Comparison of ENCODE assay signal across 17 mouse cellular contexts in the genomic region with DNA sequence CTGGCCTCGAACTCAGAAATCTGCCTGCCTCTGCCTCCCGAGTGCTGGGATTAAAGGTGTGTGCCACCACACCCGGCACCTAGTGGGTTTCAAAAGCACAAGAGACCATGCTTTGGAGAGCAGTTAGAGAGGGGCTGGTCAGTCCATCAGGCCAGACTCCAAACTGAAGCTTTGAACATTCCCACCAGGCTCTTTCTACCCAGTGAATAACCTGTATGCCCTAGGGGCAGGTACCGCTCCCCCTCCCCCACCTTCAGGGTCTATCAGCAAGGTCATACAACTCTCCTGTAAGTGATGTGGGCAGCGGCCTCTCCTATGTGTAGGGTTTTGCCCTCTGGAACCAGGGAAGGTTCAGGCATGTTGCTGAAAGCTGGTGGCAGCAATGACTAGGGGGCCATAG. TPM values are rescaled to one million over a fixed set of nuclear protein-coding genes. Genes with fewer than 3 reads are reported as not detected.
DNase-seq lines count a peak whose midpoint lies in the region; ATAC-seq and TF ChIP-seq lines count a peak whose summit lies in the region.
"Had no signal": no experiment of that assay in that cellular context is flagged by ENCODE, and none has a peak within 500 bp of the region (broad histone marks: within the 10 kb centered on the region; RNA-seq: fewer than 3 reads in every experiment).

No protein-coding gene starts in this region.

- intact Hi-C loops in heart, postnatal 10 days (cut with DNase I): no loop called here

- 85% methylated on average over 4 of the region's 5 CpGs for WGBS in heart, embryonic 16.5 days
- 84% methylated on average over 5 of the region's 5 CpGs for WGBS in liver, embryonic 12.5 days (ENCODE audit: insufficient replicate concordance)
- WGBS in liver, embryonic 11.5 days: 87% methylated on average over 5 of the region's 5 CpGs
- 70% methylated on average over 4 of the region's 5 CpGs for WGBS in intestine, postnatal 0 days
- 83% methylated on average over 5 of the region's 5 CpGs for WGBS in liver, embryonic 16.5 days (ENCODE audit: insufficient replicate concordance)

- no peaks in the 10 kb centered on the region for H3K36me3 ChIP-seq in heart, embryonic 16.5 days (ENCODE audit: control insufficient read depth, insufficient read depth)
- peaks cover 92% of the 10 kb centered on the region for H3K36me3 ChIP-seq in liver, embryonic 12.5 days
- H3K36me3 ChIP-seq in liver, embryonic 11.5 days (ENCODE audit: control insufficient read depth, insufficient read depth, low read length): peaks cover 16% of the 10 kb centered on the region
- 0 out of 2 replicates have a peak, but pooled peaks cover 12% of the 10 kb centered on the region for H3K36me3 ChIP-seq in intestine, postnatal 0 days (ENCODE audit: control insufficient read depth, insufficient read depth)
- H3K36me3 ChIP-seq in liver, embryonic 16.5 days (ENCODE audit: control insufficient read depth, insufficient read depth): peaks cover 38% of the 10 kb centered on the region
- H3K36me3 ChIP-seq: hindbrain, embryonic 15.5 days had no signal

- TF ChIP-seq CTCF in intestine, postnatal 0 days (IDR thresholded peaks at IDR 0.05; ENCODE audit: low read depth): no peak

- H3K27me3 ChIP-seq in heart, embryonic 16.5 days (ENCODE audit: control insufficient read depth, insufficient read depth, low read length): no peaks in the 10 kb centered on the region
- no peaks in the 10 kb centered on the region for H3K27me3 ChIP-seq in liver, embryonic 12.5 days (replicated peaks)
- H3K27me3 ChIP-seq in liver, embryonic 11.5 days (replicated peaks; ENCODE audit: control insufficient read depth, insufficient read depth, low read length): no peaks in the 10 kb centered on the region
- no peaks in the 10 kb centered on the region for H3K27me3 ChIP-seq in intestine, postnatal 0 days (replicated peaks; ENCODE audit: control insufficient read depth, insufficient read depth, low read length)
- no peaks in the 10 kb centered on the region for H3K27me3 ChIP-seq in liver, embryonic 16.5 days (ENCODE audit: control insufficient read depth, insufficient read depth, low read depth, low read length)
- H3K27me3 ChIP-seq: forebrain, embryonic 13.5 days; hindbrain, embryonic 15.5 days; neural tube, embryonic 15.5 days; stomach, embryonic 15.5 days had no signal

- no peak overlapping the region for H3K4me3 ChIP-seq in heart, embryonic 16.5 days (ENCODE audit: low read length)
- no peak overlapping the region for H3K4me3 ChIP-seq in liver, embryonic 12.5 days
- no peak overlapping the region for H3K4me3 ChIP-seq in liver, embryonic 11.5 days (ENCODE audit: low read depth, low read length)
- no peak overlapping the region for H3K4me3 ChIP-seq in intestine, postnatal 0 days (ENCODE audit: low read depth, low read length)
- H3K4me3 ChIP-seq in liver, embryonic 16.5 days (ENCODE audit: low read depth, low read length): no peak overlapping the region
- H3K4me3 ChIP-seq: forebrain, embryonic 13.5 days; hindbrain, embryonic 15.5 days; limb, embryonic 12.5 days; megakaryocyte, embryonic 14.5 days; stomach, embryonic 15.5 days had no signal

- no peak overlapping the region for H3K4me2 ChIP-seq in heart, embryonic 16.5 days (ENCODE audit: low read depth, low read length)
- no peak overlapping the region for H3K4me2 ChIP-seq in liver, embryonic 12.5 days
- no peak overlapping the region for H3K4me2 ChIP-seq in liver, embryonic 11.5 days
- H3K4me2 ChIP-seq in intestine, postnatal 0 days (replicated peaks; ENCODE audit: low read depth): peak overlapping the region; percentile 54; the same call in 1 of the 2 replicates
- H3K4me2 ChIP-seq in liver, embryonic 16.5 days (ENCODE audit: low read depth, low read length): no peak overlapping the region
- H3K4me2 ChIP-seq: limb, embryonic 12.5 days; stomach, embryonic 15.5 days had no signal

- no peak for ATAC-seq in heart, embryonic 16.5 days (replicated peaks; ENCODE audit: extremely low read depth, insufficient read depth, low FRiP score)
- ATAC-seq in liver, embryonic 12.5 days: no peak
- ATAC-seq in liver, embryonic 11.5 days (replicated peaks; ENCODE audit: low FRiP score): no peak
- no peak for ATAC-seq in intestine, postnatal 0 days
- ATAC-seq in liver, embryonic 16.5 days (ENCODE audit: low read depth): no peak
- ATAC-seq: forebrain, embryonic 13.5 days; lung, postnatal 0 days had no signal

- 0 out of 2 replicates have a peak overlapping the region, but pooled peaks have one; percentile 4 for H3K27ac ChIP-seq in heart, embryonic 16.5 days (ENCODE audit: low read length)
- H3K27ac ChIP-seq in liver, embryonic 12.5 days: peak overlapping the region; percentile 29; the same call in 1 of the 2 replicates
- H3K27ac ChIP-seq in liver, embryonic 11.5 days (ENCODE audit: low read depth, low read length): no peak overlapping the region; the same call in 1 of the 2 replicates
- peak overlapping the region; percentile 81 for H3K27ac ChIP-seq in intestine, postnatal 0 days (ENCODE audit: low read depth, low read length)
- peak overlapping the region; percentile 88 for H3K27ac ChIP-seq in liver, embryonic 16.5 days (ENCODE audit: low read length)
- H3K27ac ChIP-seq: forebrain, embryonic 13.5 days; hindbrain, embryonic 15.5 days; limb, embryonic 12.5 days; neural tube, embryonic 15.5 days had no signal

- no peaks in the 10 kb centered on the region for H3K9me3 ChIP-seq in heart, embryonic 16.5 days (replicated peaks; ENCODE audit: control insufficient read depth, low read length)
- no peaks in the 10 kb centered on the region for H3K9me3 ChIP-seq in liver, embryonic 12.5 days (replicated peaks)
- no peaks in the 10 kb centered on the region for H3K9me3 ChIP-seq in liver, embryonic 11.5 days (ENCODE audit: control insufficient read depth, low read length)
- H3K9me3 ChIP-seq in intestine, postnatal 0 days (ENCODE audit: control insufficient read depth): no peaks in the 10 kb centered on the region
- no peaks in the 10 kb centered on the region for H3K9me3 ChIP-seq in liver, embryonic 16.5 days (replicated peaks; ENCODE audit: control insufficient read depth, low read length)
- H3K9me3 ChIP-seq: forebrain, embryonic 13.5 days; hindbrain, embryonic 15.5 days; limb, embryonic 12.5 days; megakaryocyte, embryonic 14.5 days; neural tube, embryonic 15.5 days; stomach, embryonic 15.5 days had no signal

- no peak overlapping the region for H3K9ac ChIP-seq in heart, embryonic 16.5 days (ENCODE audit: low read length)
- no peak overlapping the region for H3K9ac ChIP-seq in liver, embryonic 12.5 days
- H3K9ac ChIP-seq in liver, embryonic 11.5 days (ENCODE audit: low read depth, low read length): no peak overlapping the region
- no peak overlapping the region for H3K9ac ChIP-seq in intestine, postnatal 0 days (ENCODE audit: low read depth, low read length)
- H3K9ac ChIP-seq in liver, embryonic 16.5 days (ENCODE audit: low read depth, low read length): peak overlapping the region; percentile 38; the same call in 1 of the 2 replicates
- H3K9ac ChIP-seq: forebrain, embryonic 13.5 days; hindbrain, embryonic 15.5 days; limb, embryonic 12.5 days; neural tube, embryonic 15.5 days; stomach, embryonic 15.5 days had no signal

- peaks cover 59% of the 10 kb centered on the region for H3K4me1 ChIP-seq in heart, embryonic 16.5 days (ENCODE audit: control insufficient read depth, insufficient read depth, low read length)
- peaks cover 99% of the 10 kb centered on the region for H3K4me1 ChIP-seq in liver, embryonic 12.5 days
- peaks cover 69% of the 10 kb centered on the region for H3K4me1 ChIP-seq in liver, embryonic 11.5 days (replicated peaks; ENCODE audit: control insufficient read depth, insufficient read depth, low read length)
- H3K4me1 ChIP-seq in intestine, postnatal 0 days (replicated peaks; ENCODE audit: control insufficient read depth, insufficient read depth, low read length): peaks cover 47% of the 10 kb centered on the region
- H3K4me1 ChIP-seq in liver, embryonic 16.5 days (ENCODE audit: control insufficient read depth, low read depth, low read length): peaks cover 82% of the 10 kb centered on the region

- DNase-seq in heart, postnatal 10 days: no peak
- DNase-seq in liver, embryonic 11.5 days (ENCODE audit: low spot score): no peak
- DNase-seq in cerebellum, adult 11 months: no peak
- DNase-seq in c-Kit-positive CD71-positive TER-119-positive erythroid progenitor cells, embryonic 14.5 days (ENCODE audit: low spot score): no peak
- DNase-seq: adrenal gland, adult 8-10 months; thymus, postnatal 14 days had no signal

RNA-seq across cellular contexts. Expression of a gene that starts 6.0 kb away (rescaled TPM):
- polyA plus RNA-seq in heart, embryonic 16.5 days (2015; fragmentation: Nextera tagmentation; extraction: Ambion mirVana): 3.2 and 3.8 TPM in 2 replicates
- total RNA-seq in heart, postnatal 10 days (2021): 10 to 100 TPM; 26.4 to 35.1 TPM
- polyA plus RNA-seq in liver, embryonic 12.5 days (2016; fragmentation: Nextera tagmentation; extraction: Ambion mirVana): 21.9 and 23.6 TPM in 2 replicates
- polyA plus RNA-seq in liver, embryonic 11.5 days (2014; fragmentation: Nextera tagmentation; extraction: Ambion mirVana): 11.1 and 15.0 TPM in 2 replicates
- 6.4 and 6.7 TPM in 2 replicates for polyA plus RNA-seq in intestine, postnatal 0 days (2015; fragmentation: Nextera tagmentation; extraction: Ambion mirVana)
- polyA plus RNA-seq in liver, embryonic 16.5 days (2015; fragmentation: Nextera tagmentation; extraction: Ambion mirVana): 4.7 and 5.2 TPM in 2 replicates
